Mouse (Mus musculus) forebrain, postnatal 0 days (tissue): ENCODE results near the gene Prdm5. TPM values are rescaled to one million over a fixed set of nuclear protein-coding genes. Genes with fewer than 3 reads are reported as not detected.
A peak's percentile ranks its signal among the peaks of the same experiment; 100 is the strongest.

Source experiments
- ATAC-seq: fragments of 200-750 bp; cut with Nextera tagmentation; 2 replicates; pipeline ENCODE4 v1.8.0; 2017; ENCODE audit warnings: mild to moderate bottlenecking, moderate library complexity
- DNase-seq: peaks from one replicate; pipeline ENCODE4 v3.0.0-alpha.2; 2015
- H3K27ac ChIP-seq: fragments of 300-500 bp; sonication (generic); 2 replicates; pipeline ENCODE4 v1.5.1; 2014; ENCODE audit warnings: low read depth, mild to moderate bottlenecking, antibody characterized with exemption, low read length, moderate library complexity, mixed read lengths
- H3K27me3 ChIP-seq: fragments of 300-500 bp; sonication (generic); 2 replicates; pipeline ENCODE4 v1.6.1; 2014; ENCODE audit warnings: mild to moderate bottlenecking, low read length, mixed read lengths; ENCODE audit not compliant: insufficient read depth
- H3K36me3 ChIP-seq: fragments of 300-500 bp; sonication (generic); 2 replicates; pipeline ENCODE4 v1.6.1; 2014; ENCODE audit warnings: mild to moderate bottlenecking, moderate library complexity; ENCODE audit not compliant: insufficient read depth
- H3K4me1 ChIP-seq: fragments of 300-500 bp; sonication (generic); 2 replicates; pipeline ENCODE4 v1.6.1; 2014; ENCODE audit warnings: antibody characterized with exemption; ENCODE audit not compliant: insufficient read depth
- H3K4me2 ChIP-seq: fragments of 300-500 bp; sonication (generic); 2 replicates; pipeline ENCODE4 v1.6.1; 2014; ENCODE audit warnings: low read depth, mild to moderate bottlenecking, moderate library complexity
- H3K4me3 ChIP-seq: fragments of 300-500 bp; sonication (generic); 2 replicates; pipeline ENCODE4 v1.5.1; 2014; ENCODE audit warnings: low read depth, low read length, mixed read lengths
- H3K9ac ChIP-seq: fragments of 300-500 bp; sonication (generic); 2 replicates; pipeline ENCODE4 v1.6.1; 2014; ENCODE audit warnings: mild to moderate bottlenecking
- H3K9me3 ChIP-seq: fragments of 300-500 bp; sonication (generic); 2 replicates; pipeline ENCODE4 v1.6.1; 2016; ENCODE audit warnings: low read length
- CTCF ChIP-seq: sonication (generic); IDR thresholded peaks from 2 replicates; pipeline ENCODE4 v1.5.1; 2016; ENCODE audit warnings: antibody characterized with exemption, control low read depth, low read depth
- WGBS: fragments of 180-500 bp; shearing (Covaris S2); extraction: QIAGEN DNeasy Blood & Tissue Kit; methylation state at CpG from one replicate; pipeline ENCODE4 v1.1.7; 2014; 5-methylcytosine and 5-hydroxymethylcytosine counted together
- polyA plus RNA-seq: library from polyadenylated mRNA; unstranded; fragments of >200 nt; fragmentation: Nextera tagmentation; extraction: Ambion mirVana; gene quantifications from 2 replicates; pipeline ENCODE4 v1.2.1, GENCODE M21; 2015
- total RNA-seq: library from RNA; depleted of rRNA; stranded (reverse); fragments of >200 nt; gene quantifications from 2 replicates; pipeline ENCODE4 v1.2.3, GENCODE M21; 2014

The Prdm5 gene
- total and polyA plus RNA-seq, 2 experiments from 2014 or later = 3.6 to 8.7 TPM

- Histone ChIP-seq H3K4me3 (no peak overlapping the region), H3K4me1 (no peaks in the 10 kb centered on the region), H3K36me3 (no peaks in the 10 kb centered on the region), H3K9ac (no peak overlapping the region), H3K27me3 (no peaks in the 10 kb centered on the region), H3K4me2 (no peak overlapping the region), H3K9me3 (no peaks in the 10 kb centered on the region), H3K27ac (no peak overlapping the region)
- TF ChIP-seq CTCF = no peak
- no peak for ATAC-seq
- WGBS = 85% methylated on average over 1 of the region's 1 CpGs
- no peak for DNase-seq
These were observed 49.9 kb downstream of the Prdm5 start for GRCm38 (mm10) chr6:65828656-65829055.

- Histone ChIP-seq H3K4me3 (no peak overlapping the region), H3K9ac (no peak overlapping the region), H3K27me3 (no peaks in the 10 kb centered on the region), H3K27ac (no peak overlapping the region), H3K4me1 (no peaks in the 10 kb centered on the region), H3K9me3 (no peaks in the 10 kb centered on the region), H3K4me2 (no peak overlapping the region), H3K36me3 (no peaks in the 10 kb centered on the region)
- TF ChIP-seq CTCF = no peak
- ATAC-seq (peak; percentile 47; the same call in 1 of the 2 replicates), DNase-seq (peak; percentile 21)
- 78% methylated on average over 5 of the region's 5 CpGs for WGBS
These were observed 52.7 kb downstream of the Prdm5 start for GRCm38 (mm10) chr6:65831443-65831842.

GRCm38 (mm10) chr6:65834013-65834412 lies 55.2 kb downstream of the Prdm5 start:
- H3K36me3 ChIP-seq = no peaks in the 10 kb centered on the region
- no peaks in the 10 kb centered on the region for H3K27me3 ChIP-seq
- no peak for ATAC-seq
- no peak for TF ChIP-seq CTCF
- H3K4me1 ChIP-seq = no peaks in the 10 kb centered on the region
- H3K4me3 ChIP-seq = no peak overlapping the region
- H3K27ac ChIP-seq = no peak overlapping the region
- H3K9ac ChIP-seq = no peak overlapping the region
- DNase-seq = no peak
- H3K9me3 ChIP-seq = no peaks in the 10 kb centered on the region
- 83% methylated on average over 4 of the region's 4 CpGs for WGBS
- H3K4me2 ChIP-seq = no peak overlapping the region

- WGBS = 81% methylated on average over 4 of the region's 4 CpGs
- H3K27me3 ChIP-seq = no peaks in the 10 kb centered on the region
These were observed 63.8 kb downstream of the Prdm5 start for GRCm38 (mm10) chr6:65842579-65842978.

GRCm38 (mm10) chr6:65849127-65849526 lies 70.3 kb downstream of the Prdm5 start:
- Histone ChIP-seq H3K36me3 (no peaks in the 10 kb centered on the region), H3K27me3 (no peaks in the 10 kb centered on the region), H3K4me3 (no peak overlapping the region), H3K27ac (no peak overlapping the region), H3K4me1 (no peaks in the 10 kb centered on the region), H3K9me3 (no peaks in the 10 kb centered on the region), H3K9ac (no peak overlapping the region), H3K4me2 (no peak overlapping the region)
- no peak for TF ChIP-seq CTCF
- ATAC-seq (no peak), DNase-seq (no peak)
- 52% methylated on average over 4 of the region's 4 CpGs for WGBS

More at GRCm38 (mm10) chr6:65842579-65842978, 63.8 kb downstream of the Prdm5 start:
- H3K27ac ChIP-seq = no peak overlapping the region
- no peaks in the 10 kb centered on the region for H3K4me1 ChIP-seq
- no peaks in the 10 kb centered on the region for H3K9me3 ChIP-seq
- H3K4me3 ChIP-seq = no peak overlapping the region
- ATAC-seq (no peak), DNase-seq (no peak)
- H3K4me2 ChIP-seq = no peak overlapping the region
- no peaks in the 10 kb centered on the region for H3K36me3 ChIP-seq
- H3K9ac ChIP-seq = no peak overlapping the region
- no peak for TF ChIP-seq CTCF

GRCm38 (mm10) chr6:65849687-65850086 lies 70.9 kb downstream of the Prdm5 start:
- Histone ChIP-seq H3K27me3 (no peaks in the 10 kb centered on the region), H3K4me2 (no peak overlapping the region), H3K4me1 (no peaks in the 10 kb centered on the region), H3K9ac (no peak overlapping the region), H3K27ac (no peak overlapping the region), H3K9me3 (no peaks in the 10 kb centered on the region), H3K4me3 (no peak overlapping the region), H3K36me3 (no peaks in the 10 kb centered on the region)
- no peak for ATAC-seq
- WGBS = 71% methylated on average over 3 of the region's 3 CpGs
- no peak for DNase-seq
- no peak for TF ChIP-seq CTCF

- Histone ChIP-seq H3K9ac (no peak overlapping the region), H3K27me3 (no peaks in the 10 kb centered on the region), H3K4me3 (no peak overlapping the region), H3K9me3 (no peaks in the 10 kb centered on the region), H3K4me1 (no peaks in the 10 kb centered on the region), H3K36me3 (no peaks in the 10 kb centered on the region), H3K4me2 (no peak overlapping the region), H3K27ac (no peak overlapping the region)
- ATAC-seq (no peak), DNase-seq (peak; percentile 22)
- TF ChIP-seq CTCF = no peak
- 81% methylated on average over 3 of the region's 3 CpGs for WGBS
These were observed 71.4 kb downstream of the Prdm5 start for GRCm38 (mm10) chr6:65850221-65850620.

- ATAC-seq (no peak), DNase-seq (no peak)
- Histone ChIP-seq H3K4me2 (no peak overlapping the region), H3K27me3 (no peaks in the 10 kb centered on the region), H3K36me3 (no peaks in the 10 kb centered on the region), H3K9me3 (no peaks in the 10 kb centered on the region), H3K9ac (no peak overlapping the region), H3K4me1 (no peaks in the 10 kb centered on the region), H3K27ac (no peak overlapping the region), H3K4me3 (no peak overlapping the region)
- WGBS = 67% methylated on average over 3 of the region's 3 CpGs
- TF ChIP-seq CTCF = no peak
These were observed 75.2 kb downstream of the Prdm5 start for GRCm38 (mm10) chr6:65854020-65854419.
